In genomic region chr13:25695956-25696355, GRCm38 (mm10) we compare ENCODE assay signal across 27 mouse cellular contexts.
"Had no signal": no experiment of that assay in that cellular context is flagged by ENCODE, and none has a peak within 500 bp of the region (broad histone marks: within the 10 kb centered on the region; RNA-seq: fewer than 3 reads in every experiment).

No protein-coding gene starts in this region.

- DNase-seq: gastrocnemius, adult 2 months; gastrocnemius, postnatal 14 days; gastrocnemius, postnatal 36 days; heart, adult 11 months; heart, adult 2 months; heart, postnatal 14 days; heart, postnatal 36 days; kidney, adult 11 months; kidney, adult 2 months; kidney, adult 9 months; kidney, postnatal 14 days; kidney, postnatal 36 days; layer of hippocampus, adult 9-11 months; layer of hippocampus, postnatal 36 days; liver; lung, adult 2 months had no signal

- H3K9me3 ChIP-seq: heart, embryonic 13.5 days; heart, embryonic 15.5 days; hindbrain, embryonic 13.5 days; hindbrain, embryonic 15.5 days; kidney, embryonic 15.5 days; limb, embryonic 13.5 days; liver, embryonic 12.5 days had no signal

- H3K27me3 ChIP-seq: heart, embryonic 13.5 days; heart, embryonic 15.5 days; hindbrain, embryonic 13.5 days; hindbrain, embryonic 15.5 days; kidney, embryonic 15.5 days; limb, embryonic 13.5 days; liver, embryonic 12.5 days had no signal

- H3K27ac ChIP-seq: gastrocnemius, adult 2 months; heart, adult 2 months; heart, embryonic 13.5 days; heart, embryonic 15.5 days; hindbrain, embryonic 13.5 days; hindbrain, embryonic 15.5 days; kidney, embryonic 15.5 days; left cerebral cortex, adult 2 months; limb, embryonic 13.5 days; liver, embryonic 12.5 days; liver, embryonic 14.5 days had no signal

- ATAC-seq: intestine, embryonic 16.5 days; liver, embryonic 12.5 days had no signal

- H3K9ac ChIP-seq: heart, embryonic 13.5 days; heart, embryonic 15.5 days; hindbrain, embryonic 13.5 days; hindbrain, embryonic 15.5 days; kidney, embryonic 15.5 days; limb, embryonic 13.5 days; liver, embryonic 12.5 days; liver, embryonic 14.5 days had no signal

- H3K4me2 ChIP-seq: heart, embryonic 11.5 days; heart, embryonic 13.5 days; heart, embryonic 15.5 days; hindbrain, embryonic 13.5 days; hindbrain, embryonic 15.5 days; kidney, embryonic 15.5 days; limb, embryonic 13.5 days; liver, embryonic 12.5 days had no signal

- H3K36me3 ChIP-seq: heart, embryonic 13.5 days; heart, embryonic 15.5 days; hindbrain, embryonic 13.5 days; hindbrain, embryonic 15.5 days; kidney, embryonic 15.5 days; limb, embryonic 13.5 days; liver, embryonic 12.5 days had no signal

- H3K4me3 ChIP-seq: gastrocnemius, adult 2 months; heart, adult 2 months; heart, embryonic 13.5 days; heart, embryonic 15.5 days; hindbrain, embryonic 13.5 days; hindbrain, embryonic 15.5 days; kidney, embryonic 15.5 days; left cerebral cortex, adult 2 months; limb, embryonic 13.5 days; liver, embryonic 12.5 days had no signal

- H3K4me1 ChIP-seq: heart, embryonic 13.5 days; heart, embryonic 15.5 days; hindbrain, embryonic 15.5 days; kidney, embryonic 15.5 days; limb, embryonic 13.5 days; liver, embryonic 12.5 days had no signal
